Mouse (Mus musculus) intestine, postnatal 0 days (tissue): Measurements from ENCODE around the gene Nxph3. TPM values are rescaled to one million over a fixed set of nuclear protein-coding genes. Genes with fewer than 3 reads are reported as not detected.

Source experiments
- ATAC-seq: fragments of 200-750 bp; cut with Nextera tagmentation; 2 replicates; pipeline ENCODE4 v1.8.0; 2017; ENCODE audit warnings: mild to moderate bottlenecking, moderate TSS enrichment, moderate library complexity
- H3K27ac ChIP-seq: fragments of 300-500 bp; sonication (generic); 2 replicates; pipeline ENCODE4 v1.5.1; 2014; ENCODE audit warnings: mild to moderate bottlenecking, low read depth, low read length, moderate library complexity
- H3K27me3 ChIP-seq: fragments of 300-500 bp; sonication (generic); replicated peaks from 2 replicates; pipeline ENCODE4 v1.6.1; 2014; ENCODE audit warnings: low read length, mixed read lengths; ENCODE audit not compliant: control insufficient read depth, insufficient read depth
- H3K36me3 ChIP-seq: fragments of 300-500 bp; sonication (generic); 2 replicates; pipeline ENCODE4 v1.6.1; 2014; ENCODE audit warnings: mild to moderate bottlenecking, moderate library complexity; ENCODE audit not compliant: control insufficient read depth, insufficient read depth
- H3K4me1 ChIP-seq: fragments of 300-500 bp; sonication (generic); replicated peaks from 2 replicates; pipeline ENCODE4 v1.6.1; 2014; ENCODE audit warnings: antibody characterized with exemption, low read length, mixed read lengths; ENCODE audit not compliant: control insufficient read depth, insufficient read depth
- H3K4me2 ChIP-seq: fragments of 300-500 bp; sonication (generic); replicated peaks from 2 replicates; pipeline ENCODE4 v1.6.1; 2014; ENCODE audit warnings: low read depth, mild to moderate bottlenecking, moderate library complexity
- H3K4me3 ChIP-seq: fragments of 300-500 bp; sonication (generic); 2 replicates; pipeline ENCODE4 v1.5.1; 2014; ENCODE audit warnings: low read depth, low read length
- H3K9ac ChIP-seq: fragments of 300-500 bp; sonication (generic); 2 replicates; pipeline ENCODE4 v1.6.1; 2014; ENCODE audit warnings: mild to moderate bottlenecking, low read depth, low read length
- H3K9me3 ChIP-seq: fragments of 300-500 bp; sonication (generic); 2 replicates; pipeline ENCODE4 v1.6.1; 2016; ENCODE audit warnings: mixed run types; ENCODE audit not compliant: control insufficient read depth
- CTCF ChIP-seq: sonication (generic); IDR thresholded peaks from 2 replicates; pipeline ENCODE4 v1.5.1; 2016; ENCODE audit warnings: low read depth, mild to moderate bottlenecking, control low read depth, antibody characterized with exemption, moderate library complexity
- WGBS: fragments of 180-500 bp; shearing (Covaris S2); extraction: QIAGEN DNeasy Blood & Tissue Kit; methylation state at CpG from one replicate; pipeline ENCODE4 v1.1.7; 2014; 5-methylcytosine and 5-hydroxymethylcytosine counted together
- polyA plus RNA-seq: library from polyadenylated mRNA; unstranded; fragments of >200 nt; fragmentation: Nextera tagmentation; extraction: Ambion mirVana; gene quantifications from 2 replicates; pipeline ENCODE4 v1.2.1, GENCODE M21; 2015

The Nxph3 gene
- polyA plus RNA-seq, 1 experiment from 2014 or later, result 0.43 TPM

GRCm38 (mm10) chr11:95472942-95473341 lies 41.4 kb downstream of the Nxph3 start:
- Histone ChIP-seq H3K36me3 (peaks cover 37% of the 10 kb centered on the region), H3K27ac (no peak overlapping the region), H3K9me3 (no peaks in the 10 kb centered on the region), H3K4me3 (no peak overlapping the region), H3K9ac (no peak overlapping the region), H3K4me1 (no peaks in the 10 kb centered on the region), H3K4me2 (no peak overlapping the region), H3K27me3 (no peaks in the 10 kb centered on the region)
- ATAC-seq, result no peak
- no peak for TF ChIP-seq CTCF
- WGBS, result 89% methylated on average over 2 of the region's 2 CpGs

GRCm38 (mm10) chr11:95467731-95468130 lies 46.6 kb downstream of the Nxph3 start:
- WGBS, result 97% methylated on average over 1 of the region's 1 CpGs
- no peak for TF ChIP-seq CTCF

GRCm38 (mm10) chr11:95462168-95462567 lies 52.2 kb downstream of the Nxph3 start:
- Histone ChIP-seq H3K9ac (no peak overlapping the region), H3K4me2 (no peak overlapping the region), H3K4me3 (no peak overlapping the region), H3K36me3 (peaks cover 4% of the 10 kb centered on the region; the same call in 1 of the 2 replicates), H3K9me3 (no peaks in the 10 kb centered on the region), H3K27ac (no peak overlapping the region), H3K27me3 (no peaks in the 10 kb centered on the region), H3K4me1 (no peaks in the 10 kb centered on the region)
- ATAC-seq, result no peak
- TF ChIP-seq CTCF, result no peak
- WGBS, result 94% methylated on average over 3 of the region's 3 CpGs

More at GRCm38 (mm10) chr11:95467731-95468130, 46.6 kb downstream of the Nxph3 start:
- H3K9me3 ChIP-seq, result no peaks in the 10 kb centered on the region
- H3K4me3 ChIP-seq, result no peak overlapping the region
- ATAC-seq, result no peak
- no peaks in the 10 kb centered on the region for H3K27me3 ChIP-seq
- no peak overlapping the region for H3K4me2 ChIP-seq
- no peaks in the 10 kb centered on the region for H3K4me1 ChIP-seq
- no peak overlapping the region for H3K27ac ChIP-seq
- peaks cover 12% of the 10 kb centered on the region; the same call in 1 of the 2 replicates for H3K36me3 ChIP-seq
- no peak overlapping the region for H3K9ac ChIP-seq

- no peaks in the 10 kb centered on the region for H3K4me1 ChIP-seq
- no peaks in the 10 kb centered on the region for H3K27me3 ChIP-seq
- H3K9ac ChIP-seq, result no peak overlapping the region
- no peak for ATAC-seq
- H3K36me3 ChIP-seq, result peaks cover 4% of the 10 kb centered on the region; the same call in 1 of the 2 replicates
- no peaks in the 10 kb centered on the region for H3K9me3 ChIP-seq
- TF ChIP-seq CTCF, result no peak
- no peak overlapping the region for H3K4me3 ChIP-seq
- H3K27ac ChIP-seq, result no peak overlapping the region
- 62% methylated on average over 2 of the region's 2 CpGs for WGBS
- H3K4me2 ChIP-seq, result no peak overlapping the region
These were observed 53.5 kb downstream of the Nxph3 start for GRCm38 (mm10) chr11:95460872-95461271.

Other genes with a start within 250 kb of the Nxph3 start
- 29.7 and 30.2 TPM in 2 replicates for gene Kat7, start 204.3 kb downstream of the Nxph3 start, polyA plus RNA-seq
- gene Fam117a, start 177.6 kb downstream of the Nxph3 start, polyA plus RNA-seq, result 5.5 and 7.4 TPM in 2 replicates
- 130 and 144 TPM in 2 replicates for gene Slc35b1, start 129.9 kb downstream of the Nxph3 start, polyA plus RNA-seq
- 54.1 and 61.2 TPM in 2 replicates for gene Spop, start 100.5 kb downstream of the Nxph3 start, polyA plus RNA-seq
- gene Ngfr, start 73.2 kb upstream of the Nxph3 start, polyA plus RNA-seq, result 7.2 and 7.4 TPM in 2 replicates
- gene Phb, start 152.4 kb upstream of the Nxph3 start, polyA plus RNA-seq, result 133 and 147 TPM in 2 replicates
- gene Zfp652, start 198.1 kb upstream of the Nxph3 start, polyA plus RNA-seq, result 7.9 and 9.7 TPM in 2 replicates
- gene B130006D01Rik, start 209.0 kb upstream of the Nxph3 start, polyA plus RNA-seq, result 0.26 and 0.41 TPM in 2 replicates